In genomic region chr4:154207261-154207660, GRCm38 (mm10) we compare ENCODE assay signal across 9 mouse cellular contexts. TPM values are rescaled to one million over a fixed set of nuclear protein-coding genes. Genes with fewer than 3 reads are reported as not detected.
DNase-seq lines count a peak whose midpoint lies in the region; ATAC-seq and TF ChIP-seq lines count a peak whose summit lies in the region.
"Had no signal": no experiment of that assay in that cellular context is flagged by ENCODE, and none has a peak within 500 bp of the region (broad histone marks: within the 10 kb centered on the region; RNA-seq: fewer than 3 reads in every experiment).

No protein-coding gene starts in this region.

- intact Hi-C loops in heart, postnatal 14 days (cut with DNase I): loop anchor here (1.0 to 2.0 kb wide), 2 partner anchors 39 to 142 kb away; no protein-coding TSS in a partner anchor

- TF ChIP-seq CTCF in layer of hippocampus, adult 2 months (conservative IDR thresholded peaks at IDR 0.05): peak; percentile 97
- TF ChIP-seq CTCF in lung, postnatal 0 days (IDR thresholded peaks at IDR 0.05): peak; percentile 98

- no peak for TF ChIP-seq EP300 in lung, postnatal 0 days (IDR thresholded peaks at IDR 0.05)

- WGBS in lung, postnatal 0 days: 18% methylated on average over 5 of the region's 5 CpGs

- DNase-seq in cerebellum, adult 11 months: peak; percentile 56
- peak; percentile 78 for DNase-seq in adrenal gland, postnatal 14 days
- DNase-seq in embryo, embryonic 9.5 days (ENCODE audit: extremely low spot score): peak; percentile 72
- peak; percentile 73 to 80 for DNase-seq in heart, postnatal 14 days
- DNase-seq in layer of hippocampus, adult 2 months (ENCODE audit: low spot score in 2 of 2): peak; percentile 32 to 78
- DNase-seq in lung, postnatal 0 days (ENCODE audit: low spot score): peak; percentile 83
- peak; percentile 31 for DNase-seq in right cerebral cortex, adult 18-20 months

- H3K27me3 ChIP-seq in lung, postnatal 0 days (replicated peaks; ENCODE audit: insufficient read depth, low read length): no peaks in the 10 kb centered on the region
- H3K27me3 ChIP-seq: liver, embryonic 15.5 days had no signal

- no peak overlapping the region for H3K9ac ChIP-seq in lung, postnatal 0 days (replicated peaks; ENCODE audit: low read depth)
- H3K9ac ChIP-seq: liver, embryonic 15.5 days had no signal

- no peak overlapping the region for H3K27ac ChIP-seq in layer of hippocampus, adult 2 months
- no peak overlapping the region for H3K27ac ChIP-seq in lung, postnatal 0 days (ENCODE audit: low read length)
- H3K27ac ChIP-seq: liver, embryonic 15.5 days had no signal

- no peaks in the 10 kb centered on the region for H3K9me3 ChIP-seq in lung, postnatal 0 days (ENCODE audit: low read length)
- H3K9me3 ChIP-seq: liver, embryonic 15.5 days had no signal

- H3K4me2 ChIP-seq in lung, postnatal 0 days (replicated peaks; ENCODE audit: low read depth, low read length): no peak overlapping the region
- H3K4me2 ChIP-seq: liver, embryonic 15.5 days had no signal

- no peaks in the 10 kb centered on the region for H3K36me3 ChIP-seq in lung, postnatal 0 days (ENCODE audit: insufficient read depth, low read length)
- H3K36me3 ChIP-seq: liver, embryonic 15.5 days had no signal

- H3K4me1 ChIP-seq in lung, postnatal 0 days (ENCODE audit: insufficient read depth, low read depth, low read length): no peaks in the 10 kb centered on the region
- H3K4me1 ChIP-seq: liver, embryonic 15.5 days had no signal

- ATAC-seq in cerebellum, adult (ENCODE audit: insufficient number of reproducible peaks, low FRiP score, low TSS enrichment): no peak
- no peak for ATAC-seq in lung, postnatal 0 days

- no peak overlapping the region for H3K4me3 ChIP-seq in layer of hippocampus, adult 2 months
- H3K4me3 ChIP-seq in lung, postnatal 0 days (ENCODE audit: low read depth, low read length): no peak overlapping the region
- H3K4me3 ChIP-seq: liver, embryonic 15.5 days had no signal

RNA-seq across cellular contexts. Expression of gene Megf6, which starts 36.7 kb away (rescaled TPM):
- 7.3 and 8.3 TPM in 2 replicates for total RNA-seq in adrenal gland, postnatal 14 days (2021)
- 10 to 100 TPM; 18.2 to 20.6 TPM for total RNA-seq in heart, postnatal 14 days (2021)
- 1 to 10 TPM; 3.9 to 5.5 TPM for total RNA-seq in layer of hippocampus, adult 2 months (2021)
- polyA plus RNA-seq in lung, postnatal 0 days (2015; fragmentation: Nextera tagmentation; extraction: Ambion mirVana): 24.1 and 25.5 TPM in 2 replicates

RNA-seq across cellular contexts. Expression of gene Tprgl, which starts 46.8 kb away (rescaled TPM):
- 125 and 132 TPM in 2 replicates for total RNA-seq in adrenal gland, postnatal 14 days (2021)
- total RNA-seq in heart, postnatal 14 days (2021): 100 to 1,000 TPM; 121 to 126 TPM
- 100 to 1,000 TPM; 171 to 177 TPM for total RNA-seq in layer of hippocampus, adult 2 months (2021)
- 249 and 268 TPM in 2 replicates for polyA plus RNA-seq in lung, postnatal 0 days (2015; fragmentation: Nextera tagmentation; extraction: Ambion mirVana)

Comparison
In these comparisons a context has a peak if more than half of its experiments do, and no peak if none do; other contexts are left out.
1. DNase-seq: peak in every context shown above with its lines; median percentile 83 in lung, postnatal 0 days; 78 in adrenal gland, postnatal 14 days; 76 in heart, postnatal 14 days; 72 in embryo, embryonic 9.5 days; 56 in cerebellum, adult 11 months; 55 in layer of hippocampus, adult 2 months; 31 in right cerebral cortex, adult 18-20 months.